Mouse (Mus musculus) B cell, adult 2 months (primary cell): ENCODE results near the gene Actg2.

Source experiments
- DNase-seq, 2 experiments: peaks; one replicate each; pipeline ENCODE4 v3.0.0; 2022

Actg2 gene

GRCm38 (mm10) chr6:83478217-83478616, 57.8 kb downstream of the Actg2 start:
- DNase-seq, result no peak

- no peak for DNase-seq
These were observed 60.6 kb downstream of the Actg2 start for GRCm38 (mm10) chr6:83475431-83475830.

- DNase-seq, result no peak
These were observed 62.8 kb downstream of the Actg2 start for GRCm38 (mm10) chr6:83473240-83473639.

- DNase-seq, result no peak
These were observed 64.3 kb downstream of the Actg2 start for GRCm38 (mm10) chr6:83471739-83472138.

- no peak for DNase-seq
These were observed 72.1 kb downstream of the Actg2 start for GRCm38 (mm10) chr6:83464011-83464410.
